Mouse (Mus musculus) lung, embryonic 16.5 days (tissue): ENCODE data around the gene Rec8. TPM values are rescaled to one million over a fixed set of nuclear protein-coding genes. Genes with fewer than 3 reads are reported as not detected.

Experiments
- ATAC-seq: fragments of 200-750 bp; cut with Nextera tagmentation; 2 replicates; pipeline ENCODE4 v1.8.0; 2017; ENCODE audit warnings: low read depth, mild to moderate bottlenecking, moderate library complexity
- H3K27ac ChIP-seq: fragments of 300-500 bp; sonication (generic); 2 replicates; pipeline ENCODE4 v1.5.1; 2014; ENCODE audit warnings: mild to moderate bottlenecking, control low read depth, low read length
- H3K27me3 ChIP-seq: fragments of 300-500 bp; sonication (generic); 2 replicates; pipeline ENCODE4 v1.6.1; 2014; ENCODE audit warnings: low read depth, low read length, mixed read lengths; ENCODE audit not compliant: control insufficient read depth, insufficient read depth
- H3K36me3 ChIP-seq: fragments of 300-500 bp; sonication (generic); 2 replicates; pipeline ENCODE4 v1.6.1; 2014; ENCODE audit warnings: low read length; ENCODE audit not compliant: control insufficient read depth, insufficient read depth
- H3K4me1 ChIP-seq: fragments of 300-500 bp; sonication (generic); replicated peaks from 2 replicates; pipeline ENCODE4 v1.6.1; 2014; ENCODE audit warnings: low read length, mixed read lengths; ENCODE audit not compliant: control insufficient read depth, insufficient read depth
- H3K4me2 ChIP-seq: fragments of 300-500 bp; sonication (generic); 2 replicates; pipeline ENCODE4 v1.6.1; 2014; ENCODE audit warnings: low read depth, low read length, control low read depth
- H3K4me3 ChIP-seq: fragments of 300-500 bp; sonication (generic); 2 replicates; pipeline ENCODE4 v1.5.1; 2014; ENCODE audit warnings: mild to moderate bottlenecking, low read length, control low read depth
- H3K9ac ChIP-seq: fragments of 300-500 bp; sonication (generic); 2 replicates; pipeline ENCODE4 v1.6.1; 2014; ENCODE audit warnings: low read length, control low read depth
- H3K9me3 ChIP-seq: fragments of 300-500 bp; sonication (generic); 2 replicates; pipeline ENCODE4 v1.6.1; 2016; ENCODE audit warnings: low read length; ENCODE audit not compliant: control insufficient read depth
- WGBS: fragments of 180-500 bp; shearing (Covaris S2); extraction: QIAGEN DNeasy Blood & Tissue Kit; methylation state at CpG from one replicate; pipeline ENCODE4 v1.1.7; 2014; 5-methylcytosine and 5-hydroxymethylcytosine counted together
- polyA plus RNA-seq: library from polyadenylated mRNA; unstranded; fragments of >200 nt; fragmentation: Nextera tagmentation; extraction: Ambion mirVana; gene quantifications from 2 replicates; pipeline ENCODE4 v1.2.1, GENCODE M21; 2015

Gene Rec8
- polyA plus RNA-seq, 1 experiment from 2014 or later = 23.4 TPM

GRCm38 (mm10) chr14:55589771-55590448 is 27.9 kb upstream of the Rec8 start:
- 78% methylated on average over 11 of the region's 11 CpGs for WGBS
- no peak for ATAC-seq
- peak overlapping the region; percentile 67 for H3K27ac ChIP-seq
- peak overlapping the region; percentile 77 for H3K9ac ChIP-seq
- H3K4me2 ChIP-seq = peak overlapping the region; percentile 83
- peaks cover 23% of the 10 kb centered on the region for H3K4me1 ChIP-seq
- H3K36me3 ChIP-seq = peaks cover 10% of the 10 kb centered on the region
- no peaks in the 10 kb centered on the region for H3K27me3 ChIP-seq
- H3K9me3 ChIP-seq = no peaks in the 10 kb centered on the region
- peak overlapping the region; percentile 98 for H3K4me3 ChIP-seq

GRCm38 (mm10) chr14:55590748-55591330 is 27.0 kb upstream of the Rec8 start, which contains the start of gene Psme2:
Gene Psme2 (minus strand): TSS chr14:55591113.
- under 1% methylated on average over 22 of the region's 22 CpGs for WGBS
- Histone ChIP-seq H3K36me3 (peaks cover 17% of the 10 kb centered on the region), H3K4me2 (peak within 1 kb of the TSS; percentile 83)

GRCm38 (mm10) chr14:55591331-55591891 is 26.4 kb upstream of the Rec8 start, which contains the start of gene Rnf31:
Gene Rnf31 (plus strand): TSS chr14:55591708.
- Histone ChIP-seq H3K4me1 (peaks cover 16% of the 10 kb centered on the region), H3K36me3 (peaks cover 22% of the 10 kb centered on the region), H3K4me2 (peak within 1 kb of the TSS; percentile 83), H3K9me3 (no peaks in the 10 kb centered on the region), H3K27me3 (no peaks in the 10 kb centered on the region), H3K27ac (peak within 1 kb of the TSS; percentile 99), H3K9ac (peak within 1 kb of the TSS; percentile 91), H3K4me3 (peak within 1 kb of the TSS; percentile 98)
- WGBS = under 1% methylated on average over 33 of the region's 33 CpGs
- ATAC-seq = peak; percentile 91

More at GRCm38 (mm10) chr14:55590748-55591330, 27.0 kb upstream of the Rec8 start, which contains the start of gene Psme2:
- peak within 1 kb of the TSS; percentile 99 for H3K27ac ChIP-seq
- H3K27me3 ChIP-seq = no peaks in the 10 kb centered on the region
- no peaks in the 10 kb centered on the region for H3K9me3 ChIP-seq
- peaks cover 16% of the 10 kb centered on the region for H3K4me1 ChIP-seq
- peak within 1 kb of the TSS; percentile 91 for H3K9ac ChIP-seq
- H3K4me3 ChIP-seq = peak within 1 kb of the TSS; percentile 98
- peak; percentile 98 for ATAC-seq

- 3% methylated on average over 16 of the region's 16 CpGs for WGBS
- peak overlapping the region; percentile 91 for H3K9ac ChIP-seq
- no peak overlapping the region for H3K27ac ChIP-seq
- no peaks in the 10 kb centered on the region for H3K9me3 ChIP-seq
- peaks cover 16% of the 10 kb centered on the region for H3K4me1 ChIP-seq
- H3K4me2 ChIP-seq = peak overlapping the region; percentile 83
- H3K36me3 ChIP-seq = peaks cover 30% of the 10 kb centered on the region
- H3K27me3 ChIP-seq = no peaks in the 10 kb centered on the region
- peak overlapping the region; percentile 98 for H3K4me3 ChIP-seq
- no peak for ATAC-seq
These were observed 25.6 kb upstream of the Rec8 start for GRCm38 (mm10) chr14:55592226-55592625.

- no peak overlapping the region for H3K27ac ChIP-seq
- no peaks in the 10 kb centered on the region for H3K9me3 ChIP-seq
- no peak for ATAC-seq
- peaks cover 42% of the 10 kb centered on the region for H3K36me3 ChIP-seq
- no peak overlapping the region for H3K9ac ChIP-seq
- no peak overlapping the region for H3K4me3 ChIP-seq
- H3K27me3 ChIP-seq = no peaks in the 10 kb centered on the region
- WGBS = 82% methylated on average over 13 of the region's 13 CpGs
- H3K4me2 ChIP-seq = no peak overlapping the region
- peaks cover 10% of the 10 kb centered on the region for H3K4me1 ChIP-seq
These were observed 21.7 kb upstream of the Rec8 start for GRCm38 (mm10) chr14:55596036-55596690.

- H3K27ac ChIP-seq = no peak overlapping the region
- H3K9ac ChIP-seq = no peak overlapping the region
- 90% methylated on average over 21 of the region's 21 CpGs for WGBS
- H3K4me2 ChIP-seq = no peak overlapping the region
- no peaks in the 10 kb centered on the region for H3K27me3 ChIP-seq
- ATAC-seq = no peak
- peaks cover 56% of the 10 kb centered on the region for H3K36me3 ChIP-seq
- no peaks in the 10 kb centered on the region for H3K9me3 ChIP-seq
- H3K4me3 ChIP-seq = no peak overlapping the region
- peaks cover 3% of the 10 kb centered on the region for H3K4me1 ChIP-seq
These were observed 19.1 kb upstream of the Rec8 start for GRCm38 (mm10) chr14:55598521-55599390.

GRCm38 (mm10) chr14:55603271-55603632 is 14.6 kb upstream of the Rec8 start, which contains the start of gene Irf9:
Gene Irf9 (plus strand): TSS chr14:55603571.
- Histone ChIP-seq H3K27me3 (no peaks in the 10 kb centered on the region), H3K27ac (peak within 1 kb of the TSS; percentile 77), H3K9ac (peak within 1 kb of the TSS; percentile 58), H3K9me3 (no peaks in the 10 kb centered on the region), H3K4me3 (peak within 1 kb of the TSS; percentile 41), H3K36me3 (peaks cover 40% of the 10 kb centered on the region), H3K4me1 (peaks cover 4% of the 10 kb centered on the region), H3K4me2 (peak within 1 kb of the TSS; percentile 53)
- 86% methylated on average over 7 of the region's 7 CpGs for WGBS
- no peak for ATAC-seq

- peak overlapping the region; percentile 53 for H3K4me2 ChIP-seq
- peak overlapping the region; percentile 58 for H3K9ac ChIP-seq
- WGBS = 15% methylated on average over 19 of the region's 19 CpGs
- no peaks in the 10 kb centered on the region for H3K27me3 ChIP-seq
- H3K36me3 ChIP-seq = peaks cover 38% of the 10 kb centered on the region
- ATAC-seq = peak; percentile 95
- peak overlapping the region; percentile 77 for H3K27ac ChIP-seq
- H3K9me3 ChIP-seq = no peaks in the 10 kb centered on the region
- H3K4me1 ChIP-seq = peaks cover 4% of the 10 kb centered on the region
- H3K4me3 ChIP-seq = peak overlapping the region; percentile 41
These were observed 13.9 kb upstream of the Rec8 start for GRCm38 (mm10) chr14:55603633-55604576.
